9 mouse cellular contexts compared by ENCODE assay signal in genomic region chr12:24841115-24841879, GRCm38 (mm10). TPM values are rescaled to one million over a fixed set of nuclear protein-coding genes. Genes with fewer than 3 reads are reported as not detected.
DNase-seq lines count a peak whose midpoint lies in the region; ATAC-seq lines count a peak whose summit lies in the region.
"Had no signal": no experiment of that assay in that cellular context is flagged by ENCODE, and none has a peak within 500 bp of the region (broad histone marks: within the 10 kb centered on the region; RNA-seq: fewer than 3 reads in every experiment).

No protein-coding gene starts in this region.

- H3K9me3 ChIP-seq in liver, embryonic 11.5 days (ENCODE audit: control insufficient read depth, low read length), result no peaks in the 10 kb centered on the region
- no peaks in the 10 kb centered on the region for H3K9me3 ChIP-seq in forebrain, embryonic 12.5 days

- no peak overlapping the region for H3K27ac ChIP-seq in liver, embryonic 11.5 days (ENCODE audit: low read depth, low read length)
- 0 out of 2 replicates have a peak overlapping the region, but pooled peaks have one; percentile 14 for H3K27ac ChIP-seq in forebrain, embryonic 12.5 days
- H3K27ac ChIP-seq: gastrocnemius, adult 2 months had no signal

- no peak overlapping the region for H3K4me2 ChIP-seq in liver, embryonic 11.5 days
- H3K4me2 ChIP-seq in forebrain, embryonic 12.5 days, result no peak overlapping the region

- ATAC-seq in liver, embryonic 11.5 days (replicated peaks; ENCODE audit: low FRiP score), result no peak
- peak; percentile 64; the same call in 1 of the 2 replicates for ATAC-seq in forebrain, embryonic 12.5 days (ENCODE audit: low FRiP score)
- ATAC-seq in erythroblast, adult 5-6 weeks (replicated peaks; ENCODE audit: low FRiP score, poor library complexity, severe bottlenecking), result no peak

- H3K9ac ChIP-seq in liver, embryonic 11.5 days (ENCODE audit: low read depth, low read length), result no peak overlapping the region
- H3K9ac ChIP-seq in forebrain, embryonic 12.5 days, result no peak overlapping the region

- no peaks in the 10 kb centered on the region for H3K36me3 ChIP-seq in liver, embryonic 11.5 days (ENCODE audit: control insufficient read depth, insufficient read depth, low read length)
- H3K36me3 ChIP-seq in forebrain, embryonic 12.5 days (replicated peaks), result no peaks in the 10 kb centered on the region

- peak; percentile 29 for DNase-seq in adrenal gland, postnatal 14 days
- DNase-seq in adrenal gland, postnatal 4 days (ENCODE audit: low spot score in 2 of 2), result no peak
- DNase-seq in liver, result peak; percentile 36
- no peak for DNase-seq in liver, embryonic 11.5 days (ENCODE audit: low spot score)
- peak; percentile 36 for DNase-seq in lung, postnatal 10 days
- no peak for DNase-seq in thymus, postnatal 14 days
- DNase-seq: gastrocnemius, adult 2 months had no signal

- 66% methylated on average over 9 of the region's 9 CpGs for WGBS in liver, embryonic 11.5 days
- 59% methylated on average over 9 of the region's 9 CpGs for whole genome bisulfite sequencing in forebrain, embryonic 12.5 days

- no peaks in the 10 kb centered on the region for H3K27me3 ChIP-seq in liver, embryonic 11.5 days (replicated peaks; ENCODE audit: control insufficient read depth, insufficient read depth, low read length)
- H3K27me3 ChIP-seq in forebrain, embryonic 12.5 days, result no peaks in the 10 kb centered on the region

- H3K4me3 ChIP-seq in liver, embryonic 11.5 days (ENCODE audit: low read depth, low read length), result no peak overlapping the region
- H3K4me3 ChIP-seq in forebrain, embryonic 12.5 days (replicated peaks), result no peak overlapping the region
- H3K4me3 ChIP-seq: gastrocnemius, adult 2 months had no signal

- H3K4me1 ChIP-seq in liver, embryonic 11.5 days (replicated peaks; ENCODE audit: control insufficient read depth, insufficient read depth, low read length), result peaks cover 8% of the 10 kb centered on the region
- H3K4me1 ChIP-seq in forebrain, embryonic 12.5 days, result peaks cover 60% of the 10 kb centered on the region

RNA-seq across cellular contexts. Expression of gene Mboat2, which starts 10.6 kb away (rescaled TPM):
- 17.1 and 17.9 TPM in 2 replicates for total RNA-seq in adrenal gland, postnatal 14 days (2021)
- total RNA-seq in adrenal gland, postnatal 4 days (2021), result 10 to 100 TPM; 25.9 to 27.1 TPM
- polyA plus RNA-seq in liver, embryonic 11.5 days (2014; fragmentation: Nextera tagmentation; extraction: Ambion mirVana), result 16.0 and 18.1 TPM in 2 replicates
- polyA plus RNA-seq in forebrain, embryonic 12.5 days (2016; fragmentation: Nextera tagmentation; extraction: Ambion mirVana), result 58.4 and 60.0 TPM in 2 replicates
- total RNA-seq in erythroblast, adult 5-6 weeks (2015; ENCODE audit: low replicate concordance), result 14.0 and 15.4 TPM in 2 replicates
- total RNA-seq in erythroblast, adult 5-6 weeks (2017; ENCODE audit: low replicate concordance), result 22.3 and 28.5 TPM in 2 replicates

Comparison
In these comparisons a context has a peak if more than half of its experiments do, and no peak if none do; other contexts are left out.
1. DNase-seq: peak in adrenal gland, postnatal 14 days (single experiment), liver (single experiment) and lung, postnatal 10 days (single experiment); none in adrenal gland, postnatal 4 days (0 of 2), liver, embryonic 11.5 days (single experiment) and thymus, postnatal 14 days (single experiment).